In genomic region chrX:101863666-101864378, GRCm38 (mm10) we compare ENCODE assay signal across 21 mouse cellular contexts. TPM values are rescaled to one million over a fixed set of nuclear protein-coding genes. Genes with fewer than 3 reads are reported as not detected.
A peak's percentile ranks its signal among the peaks of the same experiment; 100 is the strongest.
DNase-seq lines count a peak whose midpoint lies in the region; ATAC-seq and TF ChIP-seq lines count a peak whose summit lies in the region.
"Had no signal": no experiment of that assay in that cellular context is flagged by ENCODE, and none has a peak within 500 bp of the region (broad histone marks: within the 10 kb centered on the region; RNA-seq: fewer than 3 reads in every experiment).

No protein-coding gene starts in this region.

- H3K9ac ChIP-seq in lung, embryonic 14.5 days = no peak overlapping the region
- H3K9ac ChIP-seq: embryonic facial prominence, embryonic 13.5 days; hindbrain, embryonic 12.5 days had no signal

- H3K4me3 ChIP-seq in lung, embryonic 14.5 days (ENCODE audit: low read depth, low read length) = no peak overlapping the region
- H3K4me3 ChIP-seq in C2C12 (ENCODE audit: insufficient read depth, poor library complexity, severe bottlenecking) (no peak overlapping the region), myocyte (no peak overlapping the region)
- H3K4me3 ChIP-seq: embryonic facial prominence, embryonic 13.5 days; hindbrain, embryonic 12.5 days had no signal

- no peak for TF ChIP-seq CTCF in lung, embryonic 14.5 days (IDR thresholded peaks at IDR 0.05; ENCODE audit: low read depth)
- no peak for TF ChIP-seq CTCF in C2C12 (IDR thresholded peaks at IDR 0.05; ENCODE audit: control insufficient read depth, insufficient read depth, insufficient read length)

- H3ac ChIP-seq in C2C12 (ENCODE audit: control insufficient read depth, insufficient read length, low read depth) (no peak overlapping the region), myocyte (ENCODE audit: control insufficient read depth, insufficient read length) (no peak overlapping the region)

- no peak for TF ChIP-seq POLR2A in myocyte (IDR thresholded peaks at IDR 0.05; ENCODE audit: insufficient read length, low read depth)

- no peak overlapping the region for H3K27ac ChIP-seq in lung, embryonic 14.5 days (ENCODE audit: low read depth)
- H3K27ac ChIP-seq: embryonic facial prominence, embryonic 13.5 days; hindbrain, embryonic 12.5 days had no signal

- no peak overlapping the region for H3K4me2 ChIP-seq in lung, embryonic 14.5 days
- peak overlapping the region; percentile 69 for H3K4me2 ChIP-seq in myocyte (ENCODE audit: low read depth)
- H3K4me2 ChIP-seq: embryonic facial prominence, embryonic 13.5 days; hindbrain, embryonic 12.5 days had no signal

- no peaks in the 10 kb centered on the region for H3K4me1 ChIP-seq in lung, embryonic 14.5 days (ENCODE audit: insufficient read depth)
- H3K4me1 ChIP-seq: embryonic facial prominence, embryonic 13.5 days; hindbrain, embryonic 12.5 days had no signal

- no peak for ATAC-seq in cerebellum, adult (ENCODE audit: insufficient number of reproducible peaks, low FRiP score, low TSS enrichment)
- ATAC-seq in lung, embryonic 14.5 days (ENCODE audit: insufficient read depth) = no peak
- ATAC-seq: forebrain, embryonic 14.5 days; hindbrain, embryonic 16.5 days; inflammation-experienced regulatory T-cells, adult 6 months; intestine, postnatal 0 days had no signal

- no peaks in the 10 kb centered on the region for H3K9me3 ChIP-seq in lung, embryonic 14.5 days (ENCODE audit: low read depth, low read length)
- H3K9me3 ChIP-seq: embryonic facial prominence, embryonic 13.5 days; hindbrain, embryonic 12.5 days had no signal

- peak; percentile 23 to 26 for DNase-seq in cerebellum, postnatal 10 days
- DNase-seq in lung, embryonic 14.5 days = peak; percentile 5
- no peak for DNase-seq in lung, postnatal 36 days
- no peak for DNase-seq in kidney, adult 18-20 months
- DNase-seq: adrenal gland, postnatal 25 days; cerebellum, adult 11-12 months; cerebellum, adult 9-10 months; gastrocnemius, postnatal 10 days; heart, postnatal 10 days; heart, postnatal 4 days; kidney, adult 9 months had no signal

- WGBS in lung, embryonic 14.5 days = 56% methylated on average over 4 of the region's 4 CpGs

- no peaks in the 10 kb centered on the region for H3K79me3 ChIP-seq in C2C12 (ENCODE audit: low read depth)

- H3K79me2 ChIP-seq in C2C12 (ENCODE audit: control insufficient read depth, insufficient read depth) (no peaks in the 10 kb centered on the region), myocyte (ENCODE audit: control insufficient read depth, insufficient read depth) (no peaks in the 10 kb centered on the region)

- H3K27me3 ChIP-seq in lung, embryonic 14.5 days (ENCODE audit: insufficient read depth, low read length) = no peaks in the 10 kb centered on the region
- H3K27me3 ChIP-seq in C2C12 (ENCODE audit: control insufficient read depth, insufficient read depth, insufficient read length) (no peaks in the 10 kb centered on the region), myocyte (ENCODE audit: control insufficient read depth, insufficient read depth, insufficient read length) (no peaks in the 10 kb centered on the region)
- H3K27me3 ChIP-seq: CH12.LX had no signal

- no peaks in the 10 kb centered on the region for H3K36me3 ChIP-seq in lung, embryonic 14.5 days (ENCODE audit: insufficient read depth)
- H3K36me3 ChIP-seq in C2C12 (ENCODE audit: control insufficient read depth, insufficient read depth) (no peaks in the 10 kb centered on the region), myocyte (ENCODE audit: control insufficient read depth, insufficient read depth) (no peaks in the 10 kb centered on the region)
- H3K36me3 ChIP-seq: embryonic facial prominence, embryonic 13.5 days; hindbrain, embryonic 12.5 days had no signal

TF ChIP-seq in C2C12, 6 proteins besides CTCF, POLR2A, EP300 and RAD21:
- TF ChIP-seq FOSL1 (IDR thresholded peaks at IDR 0.05; ENCODE audit: insufficient read depth, low read length, poor library complexity, severe bottlenecking) (peak; percentile 37), CEBPB (IDR thresholded peaks at IDR 0.05; ENCODE audit: low read depth) (peak; percentile 84), MYOD1 (IDR thresholded peaks at IDR 0.05; ENCODE audit: control insufficient read depth, insufficient read length, low read depth) (peak; percentile 91), MAX (IDR thresholded peaks at IDR 0.05) (no peak), MYOG (IDR thresholded peaks at IDR 0.05; ENCODE audit: control insufficient read depth, extremely low read depth, insufficient read length) (no peak), USF1 (IDR thresholded peaks at IDR 0.05; ENCODE audit: low read depth) (no peak)

TF ChIP-seq in myocyte, 11 proteins besides CTCF, POLR2A, EP300 and RAD21:
- peak; percentile 82 to 88 (median 86) for TF ChIP-seq MYOD1 (IDR thresholded peaks at IDR 0.05; ENCODE audit: control insufficient read depth in 1 of 3, insufficient read length in 2 of 3, low read depth in 2 of 3)
- no peak for TF ChIP-seq USF1 (IDR thresholded peaks at IDR 0.05; ENCODE audit: low read depth)
- peak; percentile 47; the same call in 1 of the 2 replicates for TF ChIP-seq CEBPB (IDR thresholded peaks at IDR 0.05; ENCODE audit: insufficient read depth, poor library complexity, severe bottlenecking)
- peak in 1 of 3 experiments; percentile 7 for TF ChIP-seq MYOG (IDR thresholded peaks at IDR 0.05; ENCODE audit: control insufficient read depth in 1 of 3, insufficient read depth in 1 of 3, insufficient read length in 2 of 3, low read depth in 2 of 3)
TF ChIP-seq in myocyte: peak in this region for 3.

RNA-seq across cellular contexts. Expression of gene Nhsl2, which starts 14.6 kb away (rescaled TPM):
- polyA plus RNA-seq in lung, embryonic 14.5 days (2014; fragmentation: Nextera tagmentation; extraction: Ambion mirVana) = 7.3 and 8.4 TPM in 2 replicates
- 0.26 TPM for polyA plus RNA-seq in C2C12 (2012; fragmentation: generic; extraction: Trizol)
- polyA plus RNA-seq in myocyte (2012; fragmentation: generic; extraction: Trizol) = 0.25 TPM

Comparison
In these comparisons a context has a peak if more than half of its experiments do, and no peak if none do; other contexts are left out.
1. DNase-seq: peak in cerebellum, postnatal 10 days (2 of 2) and lung, embryonic 14.5 days (single experiment); none in lung, postnatal 36 days (single experiment) and kidney, adult 18-20 months (single experiment).